Mouse (Mus musculus) megakaryocyte, embryonic 14.5 days (primary cell): ENCODE measurements around the gene Fyn. TPM values are rescaled to one million over a fixed set of nuclear protein-coding genes. Genes with fewer than 3 reads are reported as not detected.

Source experiments
- H3K27me3 ChIP-seq: replicated peaks from 2 replicates; pipeline ENCODE3; 2012; ENCODE audit warnings: inconsistent platforms
- H3K36me3 ChIP-seq: replicated peaks from 2 replicates; pipeline ENCODE3; 2012; ENCODE audit warnings: low read length, inconsistent platforms, mixed read lengths
- H3K4me1 ChIP-seq: 2 replicates; pipeline ENCODE4 v1.6.1; 2012; ENCODE audit warnings: inconsistent platforms
- H3K4me3 ChIP-seq: replicated peaks from 2 replicates; pipeline ENCODE3; 2012; ENCODE audit warnings: moderate library complexity, mild to moderate bottlenecking, inconsistent platforms
- H3K9me3 ChIP-seq: 2 replicates; pipeline ENCODE4 v1.6.1; 2012; ENCODE audit warnings: inconsistent platforms
- FLI1 ChIP-seq: IDR thresholded peaks from 2 replicates; pipeline ENCODE4 v1.6.1; 2012; ENCODE audit warnings: low read length, inconsistent platforms, mixed read lengths
- GATA1 ChIP-seq: IDR thresholded peaks from 3 replicates; pipeline ENCODE4 v1.6.1; 2012; ENCODE audit warnings: mixed read lengths, low read length, inconsistent platforms, borderline replicate concordance
- polyA plus RNA-seq: library from polyadenylated mRNA; stranded (reverse); fragments of >175 nt; gene quantifications from 2 replicates; pipeline ENCODE4 v1.2.3, GENCODE M21; 2012; ENCODE audit warnings: low replicate concordance; ENCODE audit not compliant: insufficient read depth

Fyn gene
- polyA plus RNA-seq, 1 experiment: 43.3 TPM

DNA sequence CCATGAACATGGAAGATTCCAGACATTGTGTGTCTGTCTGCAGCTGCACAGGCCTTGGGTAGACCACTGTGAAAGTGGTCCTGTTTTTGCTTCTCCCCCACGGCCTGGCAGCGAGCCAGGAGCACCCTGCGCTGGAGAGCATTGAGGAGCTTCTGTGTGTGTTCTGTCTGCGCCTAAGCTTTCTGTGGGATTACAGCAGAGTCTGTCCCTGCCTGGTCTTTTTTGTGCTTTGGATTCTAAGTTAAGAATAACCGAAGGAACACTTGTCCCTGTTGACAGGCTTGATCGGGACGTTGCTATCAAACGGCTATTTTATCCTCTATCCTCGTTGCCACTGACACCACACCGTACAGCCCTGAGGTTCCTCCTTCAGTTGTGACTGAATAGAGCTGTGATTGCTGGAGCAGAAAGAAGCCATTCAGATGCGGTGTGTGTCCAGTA is 20.8 kb downstream of the Fyn start:
- Histone ChIP-seq H3K36me3 (peaks cover 82% of the 10 kb centered on the region), H3K4me3 (no peak overlapping the region), H3K27me3 (no peaks in the 10 kb centered on the region), H3K9me3 (peaks cover 12% of the 10 kb centered on the region), H3K4me1 (peaks cover 89% of the 10 kb centered on the region)
- TF ChIP-seq GATA1 (no peak), FLI1 (no peak)

- TF ChIP-seq GATA1: no peak
- TF ChIP-seq FLI1: no peak
- Histone ChIP-seq H3K27me3 (no peaks in the 10 kb centered on the region), H3K4me1 (peaks cover 78% of the 10 kb centered on the region), H3K36me3 (peaks cover 84% of the 10 kb centered on the region), H3K4me3 (no peak overlapping the region), H3K9me3 (peaks cover 12% of the 10 kb centered on the region)
Observed at GRCm38 (mm10) chr10:39390541-39390940, 21.9 kb downstream of the Fyn start.

DNA sequence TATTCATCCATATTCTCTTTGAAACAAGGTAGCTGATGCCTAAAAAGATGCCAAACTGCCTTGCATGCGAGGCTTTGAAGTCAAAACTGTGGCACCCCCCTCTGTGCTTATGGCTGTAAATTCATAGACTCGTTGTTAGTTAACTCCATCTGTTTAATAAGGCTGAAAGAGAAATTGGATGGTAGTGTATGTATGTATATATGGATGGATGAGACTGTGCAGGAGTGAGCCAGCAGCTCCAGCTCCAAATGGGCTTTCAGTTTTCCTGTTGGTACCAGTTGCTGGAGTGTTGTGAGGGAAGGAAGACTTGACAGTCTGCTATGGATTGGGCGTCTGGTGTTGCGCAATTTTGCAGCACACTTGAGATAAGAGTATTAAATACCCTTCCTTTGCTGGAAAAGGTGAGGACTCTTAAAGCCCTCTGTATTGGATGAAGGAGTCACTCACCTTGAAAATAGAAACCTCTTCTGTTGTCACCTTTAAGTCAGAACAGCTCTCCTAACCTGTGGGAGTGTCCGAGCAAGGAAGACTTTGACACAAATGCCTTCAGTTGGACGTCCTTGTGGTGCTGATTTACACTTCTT is 24.3 kb downstream of the Fyn start:
- no peaks in the 10 kb centered on the region for H3K27me3 ChIP-seq
- H3K4me1 ChIP-seq: peaks cover 64% of the 10 kb centered on the region
- H3K9me3 ChIP-seq: peaks cover 12% of the 10 kb centered on the region
- no peak overlapping the region for H3K4me3 ChIP-seq
- H3K36me3 ChIP-seq: peaks cover 97% of the 10 kb centered on the region
- no peak for TF ChIP-seq GATA1
- TF ChIP-seq FLI1: no peak

GRCm38 (mm10) chr10:39395544-39395943 is 26.9 kb downstream of the Fyn start:
- Histone ChIP-seq H3K4me1 (peaks cover 57% of the 10 kb centered on the region), H3K36me3 (peaks cover 97% of the 10 kb centered on the region), H3K27me3 (no peaks in the 10 kb centered on the region), H3K9me3 (peaks cover 11% of the 10 kb centered on the region), H3K4me3 (no peak overlapping the region)
- TF ChIP-seq GATA1 (no peak), FLI1 (no peak)

- Histone ChIP-seq H3K27me3 (no peaks in the 10 kb centered on the region), H3K36me3 (peaks cover 97% of the 10 kb centered on the region)
- TF ChIP-seq FLI1 (no peak), GATA1 (no peak)
Observed at GRCm38 (mm10) chr10:39398924-39399323, 30.3 kb downstream of the Fyn start.

GRCm38 (mm10) chr10:39400155-39400554 is 31.5 kb downstream of the Fyn start:
- Histone ChIP-seq H3K4me1 (peaks cover 64% of the 10 kb centered on the region), H3K36me3 (peaks cover 95% of the 10 kb centered on the region)
- TF ChIP-seq FLI1: no peak
- no peak for TF ChIP-seq GATA1

More at GRCm38 (mm10) chr10:39398924-39399323, 30.3 kb downstream of the Fyn start:
- Histone ChIP-seq H3K4me3 (no peak overlapping the region), H3K4me1 (peaks cover 57% of the 10 kb centered on the region), H3K9me3 (peaks cover 8% of the 10 kb centered on the region)

GRCm38 (mm10) chr10:39402487-39402886 is 33.8 kb downstream of the Fyn start:
- Histone ChIP-seq H3K9me3 (peaks cover 8% of the 10 kb centered on the region), H3K36me3 (peaks cover 92% of the 10 kb centered on the region), H3K4me1 (peaks cover 81% of the 10 kb centered on the region), H3K4me3 (no peak overlapping the region), H3K27me3 (no peaks in the 10 kb centered on the region)
- TF ChIP-seq GATA1 (no peak), FLI1 (no peak)

More at GRCm38 (mm10) chr10:39400155-39400554, 31.5 kb downstream of the Fyn start:
- Histone ChIP-seq H3K4me3 (no peak overlapping the region), H3K27me3 (no peaks in the 10 kb centered on the region), H3K9me3 (peaks cover 8% of the 10 kb centered on the region)

DNA sequence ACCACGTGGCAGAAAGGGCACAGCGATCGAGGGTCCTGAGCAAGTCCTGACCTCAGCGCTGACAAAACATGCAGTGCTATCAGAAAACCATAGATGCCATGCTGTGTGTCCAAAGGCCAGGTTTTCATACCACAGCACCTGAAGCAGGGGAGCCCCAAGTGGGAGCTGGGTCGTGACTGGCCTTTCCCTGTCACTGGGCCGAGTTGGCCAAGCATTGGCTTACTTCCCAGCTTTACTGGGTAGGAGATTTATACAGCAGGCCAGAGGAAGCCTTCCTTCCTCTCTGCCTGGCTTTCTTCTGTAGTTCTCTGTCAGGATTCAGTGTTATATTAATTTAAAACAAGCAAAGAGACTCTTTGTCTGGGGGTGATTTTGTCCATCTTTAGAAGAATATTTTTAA is 35.1 kb downstream of the Fyn start:
- Histone ChIP-seq H3K9me3 (peaks cover 8% of the 10 kb centered on the region), H3K4me1 (peaks cover 84% of the 10 kb centered on the region), H3K36me3 (peaks cover 92% of the 10 kb centered on the region), H3K4me3 (no peak overlapping the region), H3K27me3 (no peaks in the 10 kb centered on the region)
- TF ChIP-seq GATA1 (no peak), FLI1 (no peak)

DNA sequence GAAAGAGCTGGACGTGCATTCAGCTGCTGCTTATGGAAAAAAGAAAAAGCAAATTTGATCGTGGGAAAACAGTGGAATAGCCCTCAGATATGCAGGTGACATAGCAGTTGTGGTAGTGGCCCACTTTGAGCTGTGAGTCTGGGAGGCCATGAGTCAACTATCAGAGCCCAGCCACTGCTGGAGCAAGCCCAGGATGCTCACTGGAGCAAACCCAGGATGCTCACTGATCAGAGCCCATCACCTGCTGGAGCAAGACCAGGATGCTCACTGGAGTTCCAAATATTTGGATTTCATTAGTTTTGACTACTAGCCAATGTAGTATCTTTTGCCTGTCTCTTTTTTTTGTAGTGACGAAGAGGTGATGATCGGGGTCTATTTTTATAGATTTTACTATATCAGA is 35.5 kb downstream of the Fyn start:
- Histone ChIP-seq H3K9me3 (peaks cover 8% of the 10 kb centered on the region), H3K27me3 (no peaks in the 10 kb centered on the region), H3K4me1 (peaks cover 84% of the 10 kb centered on the region), H3K4me3 (no peak overlapping the region), H3K36me3 (peaks cover 92% of the 10 kb centered on the region)
- TF ChIP-seq FLI1 (no peak), GATA1 (no peak)

DNA sequence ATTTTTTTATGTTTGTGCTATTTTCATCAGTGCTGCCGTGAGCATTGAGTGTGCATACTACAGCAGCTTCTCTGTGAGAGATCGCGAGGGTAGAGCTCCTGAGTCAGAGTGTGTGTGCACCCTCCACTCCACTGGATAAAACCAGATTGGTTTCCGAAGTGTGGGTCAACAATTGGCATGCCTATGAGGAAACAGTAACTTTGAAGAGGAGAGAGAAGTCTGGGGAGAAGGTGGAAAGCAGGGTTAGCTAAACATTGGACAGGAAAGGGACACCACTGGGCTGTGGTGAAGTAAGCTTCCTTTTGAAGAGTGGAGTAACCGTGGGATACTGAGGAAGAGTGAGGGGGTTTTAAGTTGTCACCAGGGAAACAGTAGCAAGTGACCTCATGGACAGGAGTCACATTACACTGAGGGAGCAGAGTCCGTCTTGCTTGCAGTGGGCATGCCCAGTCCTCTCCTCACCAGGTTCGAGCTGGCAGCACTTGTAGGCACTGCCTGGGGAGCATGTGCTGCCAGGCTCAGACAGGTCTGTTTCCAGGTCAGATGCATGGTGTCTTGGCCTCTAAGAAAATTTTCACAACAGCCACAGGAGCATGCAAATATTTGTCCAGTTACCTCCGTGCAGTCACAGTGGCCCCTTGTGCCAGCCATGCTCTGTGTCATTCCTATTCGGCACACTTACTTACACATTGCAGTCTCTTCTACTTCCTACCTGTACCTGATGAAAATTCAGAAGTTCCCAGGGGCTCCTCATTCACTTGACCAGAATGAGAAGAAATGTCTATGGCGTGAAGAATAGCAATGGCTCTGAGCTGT is 37.5 kb downstream of the Fyn start:
- Histone ChIP-seq H3K36me3 (peaks cover 84% of the 10 kb centered on the region), H3K4me3 (no peak overlapping the region), H3K4me1 (peaks cover 96% of the 10 kb centered on the region), H3K27me3 (no peaks in the 10 kb centered on the region), H3K9me3 (peaks cover 8% of the 10 kb centered on the region)
- no peak for TF ChIP-seq FLI1
- TF ChIP-seq GATA1: no peak
